Mouse (Mus musculus) lung, embryonic 14.5 days (tissue): ENCODE measurements around the gene Ell. TPM values are rescaled to one million over a fixed set of nuclear protein-coding genes. Genes with fewer than 3 reads are reported as not detected.

Experiments
- ATAC-seq: fragments of 200-750 bp; cut with Nextera tagmentation; 2 replicates; pipeline ENCODE4 v1.8.0; 2017; ENCODE audit warnings: mild to moderate bottlenecking, moderate TSS enrichment, moderate library complexity; ENCODE audit not compliant: insufficient read depth
- DNase-seq: peaks from one replicate; pipeline ENCODE4 v3.0.0-alpha.2; 2015
- H3K27ac ChIP-seq: fragments of 300-500 bp; sonication (generic); 2 replicates; pipeline ENCODE4 v1.5.1; 2014; ENCODE audit warnings: low read depth, mild to moderate bottlenecking, moderate library complexity
- H3K27me3 ChIP-seq: fragments of 300-500 bp; sonication (generic); 2 replicates; pipeline ENCODE4 v1.6.1; 2014; ENCODE audit warnings: low read length, control low read depth; ENCODE audit not compliant: insufficient read depth
- H3K36me3 ChIP-seq: fragments of 300-500 bp; sonication (generic); 2 replicates; pipeline ENCODE4 v1.6.1; 2014; ENCODE audit warnings: control low read depth; ENCODE audit not compliant: insufficient read depth
- H3K4me1 ChIP-seq: fragments of 300-500 bp; sonication (generic); 2 replicates; pipeline ENCODE4 v1.6.1; 2014; ENCODE audit warnings: antibody characterized with exemption, control low read depth; ENCODE audit not compliant: insufficient read depth
- H3K4me2 ChIP-seq: fragments of 300-500 bp; sonication (generic); 2 replicates; pipeline ENCODE4 v1.6.1; 2014; ENCODE audit warnings: mild to moderate bottlenecking
- H3K4me3 ChIP-seq: fragments of 300-500 bp; sonication (generic); 2 replicates; pipeline ENCODE4 v1.5.1; 2014; ENCODE audit warnings: low read depth, low read length
- H3K9ac ChIP-seq: fragments of 300-500 bp; sonication (generic); 2 replicates; pipeline ENCODE4 v1.6.1; 2014
- H3K9me3 ChIP-seq: fragments of 300-500 bp; sonication (generic); 2 replicates; pipeline ENCODE4 v1.6.1; 2016; ENCODE audit warnings: low read depth, low read length, control low read depth
- CTCF ChIP-seq: IDR thresholded peaks from 2 replicates; pipeline ENCODE4 v1.5.1; 2016; ENCODE audit warnings: antibody characterized with exemption, low read depth
- WGBS: fragments of 180-500 bp; shearing (Covaris S2); extraction: QIAGEN DNeasy Blood & Tissue Kit; methylation state at CpG from one replicate; pipeline ENCODE4 v1.1.7; 2014; 5-methylcytosine and 5-hydroxymethylcytosine counted together
- polyA plus RNA-seq: library from polyadenylated mRNA; unstranded; fragments of >200 nt; fragmentation: Nextera tagmentation; extraction: Ambion mirVana; gene quantifications from 2 replicates; pipeline ENCODE4 v1.2.1, GENCODE M21; 2014

The Ell gene
- polyA plus RNA-seq, 1 experiment from 2014 or later, result 20.0 TPM

- H3K36me3 ChIP-seq, result peaks cover 50% of the 10 kb centered on the region
Measured at GRCm38 (mm10) chr8:70593961-70594609, 54.8 kb downstream of the Ell start, which contains the start of gene Isyna1. TSS of gene Isyna1 (plus strand) at chr8:70594373.

GRCm38 (mm10) chr8:70594621-70595564 is 55.6 kb downstream of the Ell start:
- peak overlapping the region; percentile 100 for H3K4me2 ChIP-seq
- peaks cover 18% of the 10 kb centered on the region for H3K4me1 ChIP-seq
- no peak for TF ChIP-seq CTCF
- H3K9me3 ChIP-seq, result no peaks in the 10 kb centered on the region
- peak overlapping the region; percentile 62 for H3K4me3 ChIP-seq
- no peaks in the 10 kb centered on the region for H3K27me3 ChIP-seq
- peaks cover 42% of the 10 kb centered on the region for H3K36me3 ChIP-seq
- peak; percentile 42 for DNase-seq
- peak overlapping the region; percentile 85 for H3K27ac ChIP-seq
- H3K9ac ChIP-seq, result peak overlapping the region; percentile 67
- 8% methylated on average over 82 of the region's 82 CpGs for WGBS
- peak; percentile 1; the same call in 1 of the 2 replicates for ATAC-seq

More at GRCm38 (mm10) chr8:70593961-70594609, 54.8 kb downstream of the Ell start, which contains the start of gene Isyna1:
- H3K27ac ChIP-seq, result peak within 1 kb of the TSS; percentile 85
- peak within 1 kb of the TSS; percentile 100 for H3K4me2 ChIP-seq
- H3K9me3 ChIP-seq, result no peaks in the 10 kb centered on the region
- peak within 1 kb of the TSS; percentile 62 for H3K4me3 ChIP-seq
- TF ChIP-seq CTCF, result no peak
- peak within 1 kb of the TSS; percentile 67 for H3K9ac ChIP-seq
- ATAC-seq (peak; percentile 89), DNase-seq (peak; percentile 99)
- under 1% methylated on average over 40 of the region's 40 CpGs for WGBS
- H3K27me3 ChIP-seq, result no peaks in the 10 kb centered on the region
- H3K4me1 ChIP-seq, result peaks cover 17% of the 10 kb centered on the region

GRCm38 (mm10) chr8:70595811-70596210 is 56.6 kb downstream of the Ell start:
- H3K27ac ChIP-seq, result no peak overlapping the region
- H3K9me3 ChIP-seq, result no peaks in the 10 kb centered on the region
- DNase-seq, result no peak
- no peak for TF ChIP-seq CTCF
- H3K4me2 ChIP-seq, result peak overlapping the region; percentile 100; the same call in 1 of the 2 replicates
- H3K9ac ChIP-seq, result no peak overlapping the region
- no peaks in the 10 kb centered on the region for H3K27me3 ChIP-seq
- 85% methylated on average over 12 of the region's 12 CpGs for WGBS
- peaks cover 26% of the 10 kb centered on the region for H3K4me1 ChIP-seq
- peak overlapping the region; percentile 62; the same call in 1 of the 2 replicates for H3K4me3 ChIP-seq
- H3K36me3 ChIP-seq, result peaks cover 33% of the 10 kb centered on the region
- ATAC-seq, result no peak

- no peak for TF ChIP-seq CTCF
- H3K36me3 ChIP-seq, result peaks cover 31% of the 10 kb centered on the region
- H3K4me3 ChIP-seq, result no peak overlapping the region
- H3K27me3 ChIP-seq, result no peaks in the 10 kb centered on the region
- no peak overlapping the region for H3K9ac ChIP-seq
- H3K4me1 ChIP-seq, result peaks cover 30% of the 10 kb centered on the region
- H3K4me2 ChIP-seq, result no peak overlapping the region
- WGBS, result 92% methylated on average over 18 of the region's 18 CpGs
- ATAC-seq (no peak), DNase-seq (no peak)
- no peak overlapping the region for H3K27ac ChIP-seq
- no peaks in the 10 kb centered on the region for H3K9me3 ChIP-seq
Measured at GRCm38 (mm10) chr8:70596216-70596615, 57.0 kb downstream of the Ell start.

GRCm38 (mm10) chr8:70596775-70597416 is 57.6 kb downstream of the Ell start:
- TF ChIP-seq CTCF, result peak; percentile 46
- no peak for ATAC-seq
- Histone ChIP-seq H3K27me3 (no peaks in the 10 kb centered on the region), H3K36me3 (peaks cover 26% of the 10 kb centered on the region), H3K9ac (no peak overlapping the region), H3K4me3 (peak overlapping the region; percentile 46), H3K27ac (no peak overlapping the region), H3K4me2 (peak overlapping the region; percentile 83), H3K4me1 (peaks cover 35% of the 10 kb centered on the region), H3K9me3 (no peaks in the 10 kb centered on the region)
- DNase-seq, result peak; percentile 39
- WGBS, result 85% methylated on average over 17 of the region's 17 CpGs

- no peaks in the 10 kb centered on the region for H3K9me3 ChIP-seq
- no peaks in the 10 kb centered on the region for H3K27me3 ChIP-seq
- ATAC-seq (no peak), DNase-seq (peak; percentile 13)
- H3K9ac ChIP-seq, result peak overlapping the region; percentile 66
- peaks cover 35% of the 10 kb centered on the region for H3K4me1 ChIP-seq
- WGBS, result 11% methylated on average over 68 of the region's 68 CpGs
- H3K36me3 ChIP-seq, result peaks cover 28% of the 10 kb centered on the region
- peak overlapping the region; percentile 46 for H3K4me3 ChIP-seq
- H3K27ac ChIP-seq, result peak overlapping the region; percentile 65
- peak overlapping the region; percentile 83 for H3K4me2 ChIP-seq
- no peak for TF ChIP-seq CTCF
Measured at GRCm38 (mm10) chr8:70597417-70598272, 58.4 kb downstream of the Ell start.
